Mouse (Mus musculus) gastrocnemius, postnatal 25 days (tissue): ENCODE measurements around the gene Adcy2. TPM values are rescaled to one million over a fixed set of nuclear protein-coding genes. Genes with fewer than 3 reads are reported as not detected.
A peak's percentile ranks its signal among the peaks of the same experiment; 100 is the strongest.

ENCODE experiments used
- DNase-seq: peaks from one replicate; pipeline ENCODE4 v3.0.0; 2022
- long read RNA-seq, 2 experiments: library from polyadenylated mRNA; stranded (forward); transcript quantifications; one replicate each; pipeline ENCODE4 v2.0.0; 2021
- total RNA-seq, 2 experiments: library from RNA; stranded (reverse); gene quantifications; 1 replicate in 1 of 2; 2 replicates in 1 of 2; pipeline ENCODE4 v1.2.3; 2021

The Adcy2 gene
- total RNA-seq: 10 to 100 TPM; 23.2 to 31.4 TPM
- long read RNA-seq, experiment 1, full-length matches to known transcripts: 6 of 22 reads
- long read RNA-seq, experiment 1, partial matches to known transcripts: 8 of 22 reads
- long read RNA-seq, experiment 1, other reads (novel, unspliced or antisense): 8 of 22 reads
- long read RNA-seq, experiment 2, full-length matches to known transcripts: 27 of 36 reads
- long read RNA-seq, experiment 2, partial matches to known transcripts: 2 of 36 reads
- long read RNA-seq, experiment 2, other reads (novel, unspliced or antisense): 7 of 36 reads

- DNase-seq: peak; percentile 55
Observed at GRCm38 (mm10) chr13:68998918-68999801, at the start of gene Adcy2. Gene Adcy2 (minus strand): TSS chr13:68999541.

- DNase-seq: no peak
Observed at GRCm38 (mm10) chr13:69036991-69037597, 37.8 kb upstream of the Adcy2 start.

GRCm38 (mm10) chr13:69034621-69035020 is 35.3 kb upstream of the Adcy2 start:
- no peak for DNase-seq

- DNase-seq: no peak
Observed at GRCm38 (mm10) chr13:69033532-69033931, 34.2 kb upstream of the Adcy2 start.

GRCm38 (mm10) chr13:69029078-69029757 is 29.9 kb upstream of the Adcy2 start:
- DNase-seq: no peak

- no peak for DNase-seq
Observed at GRCm38 (mm10) chr13:69024964-69025363, 25.6 kb upstream of the Adcy2 start.

GRCm38 (mm10) chr13:69023239-69023638 is 23.9 kb upstream of the Adcy2 start:
- DNase-seq: no peak

- DNase-seq: no peak
Observed at GRCm38 (mm10) chr13:69020574-69020973, 21.2 kb upstream of the Adcy2 start.

- DNase-seq: no peak
Observed at GRCm38 (mm10) chr13:69006915-69007314, 7.6 kb upstream of the Adcy2 start.

- no peak for DNase-seq
Observed at GRCm38 (mm10) chr13:69006091-69006490, 6.8 kb upstream of the Adcy2 start.

GRCm38 (mm10) chr13:69004406-69004805 is 5.1 kb upstream of the Adcy2 start:
- DNase-seq: no peak

GRCm38 (mm10) chr13:69002631-69003030 is 3.3 kb upstream of the Adcy2 start:
- DNase-seq: no peak

GRCm38 (mm10) chr13:69002173-69002572 is 2.8 kb upstream of the Adcy2 start:
- no peak for DNase-seq

- DNase-seq: no peak
Observed at GRCm38 (mm10) chr13:68999826-69000225, 485 bp upstream of the Adcy2 start.

GRCm38 (mm10) chr13:68998558-68998917 is 803 bp downstream of the Adcy2 start:
- no peak for DNase-seq

GRCm38 (mm10) chr13:68997821-68998551 is 1.4 kb downstream of the Adcy2 start:
- no peak for DNase-seq

GRCm38 (mm10) chr13:68997386-68997785 is 2.0 kb downstream of the Adcy2 start:
- no peak for DNase-seq

- DNase-seq: no peak
Observed at GRCm38 (mm10) chr13:68996661-68997060, 2.7 kb downstream of the Adcy2 start.

GRCm38 (mm10) chr13:68985789-68986188 is 13.6 kb downstream of the Adcy2 start:
- DNase-seq: no peak

- peak; percentile 46 for DNase-seq
Observed at GRCm38 (mm10) chr13:68984000-68984399, 15.3 kb downstream of the Adcy2 start.

GRCm38 (mm10) chr13:68981048-68981447 is 18.3 kb downstream of the Adcy2 start:
- no peak for DNase-seq

- DNase-seq: no peak
Observed at GRCm38 (mm10) chr13:68973143-68973542, 26.2 kb downstream of the Adcy2 start.
